Mouse (Mus musculus): ENCODE data around the gene Plch2.

Plch2 gene

GRCm38 (mm10) chr4:154957289-154957993 is 99.1 kb downstream of the Plch2 start:
- DNase-seq (ENCODE audit: low read depth), result no peak

- DNase-seq (ENCODE audit: low read depth), result no peak
Measured at GRCm38 (mm10) chr4:154956604-154957003, 100.0 kb downstream of the Plch2 start.

DNA sequence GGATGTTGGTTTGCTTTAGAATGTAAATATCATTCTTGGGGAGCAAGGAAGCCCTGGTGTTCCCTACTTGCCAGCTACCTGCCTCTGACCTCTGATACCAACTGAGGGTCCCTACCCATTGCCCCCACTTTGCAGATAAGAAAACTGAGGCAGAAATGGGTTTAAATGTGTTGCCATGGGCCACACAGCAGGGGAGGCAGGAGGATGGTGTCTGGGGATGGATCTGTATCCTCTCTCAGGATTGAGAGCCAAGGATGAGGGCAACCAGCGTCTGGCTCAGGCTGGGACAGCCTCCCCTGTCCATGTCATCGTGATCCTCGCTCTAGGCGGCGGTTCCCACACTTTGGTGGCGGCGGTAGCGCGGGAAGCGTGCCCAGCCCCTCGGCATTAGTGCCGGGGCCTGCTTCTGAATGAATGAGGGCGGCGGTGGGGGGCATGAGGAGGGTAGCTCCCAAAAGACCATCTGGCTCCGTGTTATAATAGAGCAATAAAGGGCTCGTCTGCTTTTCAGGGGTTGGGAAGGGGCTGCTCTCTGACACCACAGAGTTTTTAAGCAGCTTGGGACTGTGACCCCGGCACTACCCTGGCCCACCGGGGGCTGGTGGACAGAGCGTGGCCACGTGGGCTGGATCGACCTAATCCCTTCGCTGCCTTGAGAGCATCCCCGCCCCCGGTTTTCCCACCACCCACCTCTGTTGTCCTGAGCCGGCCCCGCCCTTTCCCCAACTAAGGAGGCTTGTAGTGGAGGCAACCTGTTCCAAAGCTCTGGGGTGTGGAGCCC is 103.9 kb downstream of the Plch2 start:
- DNase-seq (ENCODE audit: low read depth), result no peak

GRCm38 (mm10) chr4:154949589-154949982 is 107.0 kb downstream of the Plch2 start:
- no peak for DNase-seq (ENCODE audit: low read depth)

GRCm38 (mm10) chr4:154948940-154949588 is 107.5 kb downstream of the Plch2 start:
- DNase-seq (ENCODE audit: low read depth), result no peak

DNA sequence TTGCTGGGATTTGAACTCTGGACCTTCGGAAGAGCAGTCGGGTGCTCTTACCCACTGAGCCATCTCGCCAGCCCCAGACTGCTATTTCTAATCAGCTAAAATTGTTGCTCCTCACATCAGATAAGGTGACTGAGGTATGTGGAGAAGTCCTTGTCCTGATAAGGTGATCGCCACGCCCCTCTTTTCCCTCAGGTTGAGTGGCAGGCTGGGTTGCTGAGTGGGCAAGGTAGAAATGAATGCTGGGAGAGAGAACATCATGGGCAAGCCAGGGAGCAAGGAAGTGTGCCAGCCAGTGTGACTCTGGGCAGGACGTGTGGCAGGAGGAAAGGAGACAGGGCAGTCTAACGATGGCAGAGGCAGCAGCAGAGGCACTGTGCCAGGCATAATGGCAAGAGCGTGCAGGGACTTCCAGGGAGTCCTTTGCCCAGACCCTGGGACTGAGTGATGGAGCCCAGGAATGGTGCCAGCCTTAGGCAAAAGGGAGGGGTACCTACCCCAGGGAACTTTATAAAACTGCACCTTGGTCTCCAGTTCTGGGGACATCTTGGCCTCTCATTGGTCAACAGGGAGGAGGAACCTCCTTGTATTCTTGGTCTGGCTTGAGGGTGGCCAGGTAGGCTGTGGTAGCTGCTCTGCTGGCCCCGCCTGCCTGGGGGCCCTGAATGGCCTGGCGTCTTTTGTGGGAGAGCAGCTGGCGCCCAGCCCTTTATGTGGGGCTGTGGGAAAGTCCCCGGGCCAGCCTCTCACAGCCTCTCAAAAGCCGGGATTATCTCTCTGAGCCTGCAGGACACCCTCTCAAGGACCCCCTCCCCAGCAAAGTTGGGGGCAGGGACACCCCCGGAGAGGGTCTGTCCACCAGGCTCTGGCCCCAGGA is 108.3 kb downstream of the Plch2 start:
- no peak for DNase-seq (ENCODE audit: low read depth)

DNA sequence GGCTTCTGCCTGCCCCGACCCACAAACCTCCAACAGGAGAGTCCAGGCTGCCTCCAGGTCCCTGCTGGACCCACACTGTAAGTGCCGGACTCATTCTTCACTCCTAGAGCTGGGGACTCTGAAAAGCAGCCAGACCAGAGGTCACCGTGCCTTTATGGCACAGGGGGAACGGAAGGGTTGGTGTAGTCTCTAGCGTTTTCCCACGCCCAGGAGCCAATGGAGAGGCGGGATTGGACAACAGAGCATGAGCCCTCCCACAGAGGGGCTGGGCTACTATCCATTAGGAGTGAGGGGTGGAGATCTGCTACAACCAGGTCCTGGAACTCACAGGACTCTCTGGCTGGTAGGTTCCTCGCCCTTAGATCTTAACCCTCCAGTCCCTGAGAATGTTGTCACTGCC is 110.3 kb downstream of the Plch2 start:
- DNase-seq (ENCODE audit: low read depth), result no peak

- DNase-seq (ENCODE audit: low read depth), result peak; percentile 94
Measured at GRCm38 (mm10) chr4:154944121-154944590, 112.4 kb downstream of the Plch2 start.

DNA sequence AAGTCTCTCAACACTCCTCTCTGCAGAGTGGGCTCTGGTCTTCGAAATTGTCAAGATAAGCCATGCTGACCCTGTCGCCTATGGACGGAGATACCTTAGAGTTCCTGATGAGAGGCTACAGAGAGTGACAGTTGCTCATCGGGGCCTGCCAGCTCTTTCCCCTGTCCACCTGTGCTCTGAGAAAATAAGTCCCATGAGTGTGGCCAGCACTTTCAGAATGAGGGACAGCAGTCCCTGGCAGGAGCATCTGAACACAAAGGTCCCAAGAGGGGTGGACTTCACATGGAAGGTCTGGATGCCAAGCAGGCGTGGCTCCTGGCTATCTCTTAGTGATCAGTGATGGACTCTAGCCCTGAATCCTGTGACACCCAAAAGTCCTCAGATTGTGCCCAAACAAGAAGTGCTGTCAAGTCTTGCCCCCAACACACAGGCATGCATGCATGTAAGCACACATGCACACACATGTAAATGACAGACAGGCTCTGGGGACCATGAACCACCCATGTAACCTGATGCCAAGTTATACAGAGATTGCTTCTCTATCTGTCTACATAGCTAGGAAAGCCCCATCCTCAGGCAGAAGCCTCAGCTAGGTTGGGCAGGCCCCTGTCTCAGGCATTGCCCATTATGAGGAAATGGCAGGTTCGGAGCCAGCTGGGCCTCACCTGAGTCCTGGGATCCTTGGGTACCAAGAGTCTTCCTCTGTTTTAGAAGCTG is 113.1 kb downstream of the Plch2 start:
- DNase-seq (ENCODE audit: low read depth), result no peak

- DNase-seq (ENCODE audit: low read depth), result peak; percentile 76
Measured at GRCm38 (mm10) chr4:154942632-154943322, 113.8 kb downstream of the Plch2 start.

DNA sequence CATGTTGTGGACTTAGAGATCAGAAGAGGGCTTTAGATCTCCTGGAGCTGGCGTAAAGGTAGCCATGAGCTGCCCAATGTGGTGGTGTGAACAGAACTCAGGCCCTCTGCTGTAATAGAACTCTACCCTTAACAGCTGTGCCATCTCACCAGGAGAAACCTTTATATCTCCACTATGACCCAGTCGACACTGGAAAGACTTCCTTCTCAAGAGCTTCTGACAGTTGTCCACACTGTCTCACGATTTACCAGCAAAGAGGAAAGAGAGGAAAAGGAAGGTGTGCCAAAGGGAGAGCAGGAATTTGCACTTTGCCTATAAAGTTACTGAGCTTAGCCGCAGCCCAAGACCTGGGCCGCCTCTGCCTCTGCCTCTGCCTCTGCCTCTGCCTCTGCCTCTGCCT is 114.8 kb downstream of the Plch2 start:
- no peak for DNase-seq (ENCODE audit: low read depth)

GRCm38 (mm10) chr4:154940156-154940555 is 116.4 kb downstream of the Plch2 start:
- no peak for DNase-seq (ENCODE audit: low read depth)

- DNase-seq (ENCODE audit: low read depth), result no peak
Measured at GRCm38 (mm10) chr4:154937746-154938145, 118.8 kb downstream of the Plch2 start.

- DNase-seq (ENCODE audit: low read depth), result peak; percentile 88
Measured at GRCm38 (mm10) chr4:154936542-154937255, 119.9 kb downstream of the Plch2 start.

GRCm38 (mm10) chr4:154935788-154936187 is 120.8 kb downstream of the Plch2 start:
- DNase-seq (ENCODE audit: low read depth), result peak; percentile 81

DNA sequence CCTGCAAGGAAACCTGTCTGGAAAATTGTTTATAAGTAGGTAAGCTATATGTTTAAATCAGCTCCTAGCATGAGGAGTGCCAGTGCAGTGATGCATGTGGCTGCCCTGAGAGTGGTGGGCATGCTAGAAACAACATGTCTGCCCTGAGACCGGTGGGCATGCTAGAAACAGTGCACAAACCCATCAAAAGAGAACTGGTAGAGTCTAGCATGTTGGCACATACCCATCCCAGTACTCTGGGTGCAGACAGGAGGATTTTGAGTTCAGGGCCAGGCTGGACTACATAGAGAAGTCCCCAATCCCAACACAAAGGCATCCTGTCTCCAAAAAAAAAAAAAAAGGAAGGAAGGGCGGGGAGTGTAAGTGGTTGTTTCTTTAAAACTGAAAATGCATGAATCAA is 121.8 kb downstream of the Plch2 start:
- DNase-seq (ENCODE audit: low read depth), result no peak

DNA sequence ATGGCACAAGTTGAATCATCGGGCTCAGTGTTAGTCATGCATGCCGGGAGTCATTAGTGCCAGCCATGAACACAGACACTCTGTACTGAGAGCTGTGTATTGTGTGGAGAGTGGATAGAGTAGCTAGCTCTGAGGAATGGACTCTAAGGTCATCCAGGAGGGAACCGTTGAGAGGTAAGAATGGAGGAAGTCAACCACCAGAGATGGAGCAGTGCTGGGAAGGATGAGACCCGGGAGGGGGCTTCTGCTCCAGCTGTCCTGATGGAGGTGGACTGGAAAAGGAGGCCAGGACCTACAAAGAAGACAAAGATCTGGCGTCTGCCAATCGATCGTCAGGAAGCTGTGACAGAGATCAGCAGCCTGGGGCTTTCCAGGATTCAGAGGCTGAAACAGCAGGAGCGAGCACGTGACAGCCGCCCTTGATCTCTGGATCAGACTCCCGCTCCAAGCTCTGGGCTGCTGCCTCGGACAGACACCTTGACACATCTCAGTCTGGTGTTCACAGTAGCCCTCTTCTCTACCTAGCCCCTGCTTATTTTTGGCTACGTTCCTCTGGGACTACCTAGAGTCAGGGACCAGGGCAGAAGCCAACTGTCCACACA is 123.2 kb downstream of the Plch2 start:
- DNase-seq (ENCODE audit: low read depth), result no peak
